Mouse (Mus musculus) kidney, postnatal 10 days (tissue): ENCODE results near the gene Apom.

Source experiments
- DNase-seq: peaks from one replicate; pipeline ENCODE4 v3.0.0; 2021; ENCODE audit warnings: mixed read lengths

Apom gene

GRCm38 (mm10) chr17:35094475-35095365 lies 37.1 kb downstream of the Apom start:
- no peak for DNase-seq

GRCm38 (mm10) chr17:35092403-35093198 lies 39.2 kb downstream of the Apom start:
- no peak for DNase-seq

DNA sequence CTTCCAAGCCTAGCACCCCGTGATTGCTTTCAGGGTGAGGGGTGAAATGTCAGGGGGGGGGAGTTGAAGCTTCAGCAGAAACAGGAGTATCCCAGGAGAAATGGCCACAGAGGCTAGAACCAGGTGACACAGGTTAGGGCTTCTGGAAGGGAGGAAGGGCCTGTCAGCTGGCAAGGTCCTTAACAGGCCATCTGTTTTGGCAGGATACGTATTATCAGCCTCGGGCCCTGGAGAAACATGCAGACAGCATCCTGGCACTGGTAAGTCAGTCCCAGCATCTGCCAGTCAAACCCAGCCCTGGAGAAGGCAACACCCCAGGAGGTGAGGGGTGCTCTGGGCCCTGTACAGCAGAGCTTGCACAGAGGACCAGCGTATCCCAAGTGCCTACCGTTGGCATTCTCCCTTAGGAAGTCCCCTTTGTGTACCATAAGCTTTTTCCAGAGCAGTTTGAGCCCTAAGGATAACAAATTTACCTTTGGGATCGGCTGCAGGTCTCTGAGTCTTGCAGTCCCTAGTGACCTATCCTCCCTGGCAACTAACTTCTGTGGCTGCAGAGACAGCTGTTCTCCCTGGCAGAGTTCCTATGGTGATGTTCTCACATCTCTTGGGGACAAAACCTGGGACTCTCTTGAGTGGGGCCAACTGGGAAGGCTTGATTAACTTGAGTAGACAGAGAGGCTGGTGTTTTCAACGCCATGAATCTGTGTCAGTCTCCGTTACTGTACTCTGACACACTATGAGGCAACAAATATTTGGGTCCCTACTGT lies 41.5 kb downstream of the Apom start:
- no peak for DNase-seq

DNA sequence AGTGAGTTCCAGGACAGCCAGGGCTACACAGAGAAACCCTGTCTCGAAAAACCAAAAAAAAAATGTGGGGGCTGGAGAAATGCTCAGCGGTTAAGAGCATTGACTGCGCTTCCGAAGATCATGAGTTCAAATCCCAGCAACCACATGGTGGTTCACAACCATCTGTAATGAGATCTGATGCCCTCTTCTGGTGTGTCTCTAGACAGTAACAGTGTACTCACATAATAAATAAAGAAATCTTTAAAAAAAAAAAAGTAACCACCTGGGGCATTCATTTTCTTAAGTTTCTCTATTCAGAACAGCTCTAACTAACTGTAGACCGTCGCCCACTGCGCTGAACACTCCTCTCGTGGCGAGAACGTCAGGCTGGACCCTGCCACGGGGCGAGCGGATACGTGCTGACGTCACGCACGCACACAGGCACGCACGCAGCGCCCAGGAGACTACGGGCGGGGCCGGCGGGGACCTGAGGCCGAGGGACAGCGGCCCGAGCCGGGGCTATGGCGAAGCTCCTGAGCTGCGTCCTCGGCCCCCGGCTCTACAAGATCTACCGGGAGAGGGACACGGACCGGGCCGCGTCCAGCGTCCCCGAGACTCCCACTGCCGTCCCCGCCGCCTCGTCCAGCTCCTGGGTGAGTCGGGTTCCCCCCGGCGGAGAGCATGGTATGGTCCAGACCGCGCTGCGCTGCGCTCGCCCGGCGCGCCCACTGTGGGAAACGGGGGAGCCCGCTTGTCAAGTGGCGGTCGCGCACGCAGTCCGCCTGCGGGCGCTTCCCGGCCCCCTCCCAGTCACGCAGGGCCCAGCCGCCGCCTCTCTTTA lies 42.8 kb downstream of the Apom start, which contains the start of gene Abhd16a:
TSS of gene Abhd16a (plus strand) at position 439 of the 820 bp plus-strand sequence.
- DNase-seq = peak; percentile 97

- no peak for DNase-seq
Observed at GRCm38 (mm10) chr17:35088151-35088550, 43.7 kb downstream of the Apom start.

DNA sequence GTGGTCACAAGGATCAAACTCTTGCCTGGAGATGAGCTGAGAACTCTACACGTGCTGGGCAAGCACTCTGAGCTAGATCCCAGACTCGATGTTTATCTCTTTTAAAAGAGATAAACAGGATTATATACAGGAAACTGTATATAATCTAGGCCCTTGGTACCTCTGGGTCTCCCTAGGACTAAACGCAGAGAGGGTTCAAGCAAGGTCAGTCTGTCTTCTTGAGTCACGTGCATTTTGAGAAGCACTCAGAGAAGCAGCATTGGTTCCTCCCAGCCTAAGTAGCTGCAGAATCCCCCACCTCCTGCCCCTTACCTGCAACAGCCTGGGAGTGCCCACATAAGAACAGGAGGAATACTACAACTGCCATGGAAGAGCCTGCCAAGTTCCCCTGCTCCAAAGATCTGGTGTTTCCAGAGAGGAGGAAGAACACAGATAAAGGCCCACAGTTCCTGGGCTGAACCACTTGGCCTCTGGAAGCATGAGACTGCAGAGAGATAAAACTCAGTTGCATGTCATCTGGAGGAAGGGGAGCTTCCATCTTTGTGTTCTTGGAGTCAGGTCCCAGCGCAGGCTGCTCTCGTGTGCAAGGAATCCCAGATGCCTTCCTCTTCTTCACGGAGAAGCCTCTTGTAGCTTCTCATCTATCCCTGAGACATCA lies 46.5 kb downstream of the Apom start, which contains the start of gene Ly6g6f:
TSS of gene Ly6g6f (minus strand) at position 403 of the 658 bp plus-strand sequence.
- DNase-seq = no peak

GRCm38 (mm10) chr17:35083929-35084497 lies 47.8 kb downstream of the Apom start:
- DNase-seq = no peak

- no peak for DNase-seq
Observed at GRCm38 (mm10) chr17:35082841-35083576, 48.8 kb downstream of the Apom start.

DNA sequence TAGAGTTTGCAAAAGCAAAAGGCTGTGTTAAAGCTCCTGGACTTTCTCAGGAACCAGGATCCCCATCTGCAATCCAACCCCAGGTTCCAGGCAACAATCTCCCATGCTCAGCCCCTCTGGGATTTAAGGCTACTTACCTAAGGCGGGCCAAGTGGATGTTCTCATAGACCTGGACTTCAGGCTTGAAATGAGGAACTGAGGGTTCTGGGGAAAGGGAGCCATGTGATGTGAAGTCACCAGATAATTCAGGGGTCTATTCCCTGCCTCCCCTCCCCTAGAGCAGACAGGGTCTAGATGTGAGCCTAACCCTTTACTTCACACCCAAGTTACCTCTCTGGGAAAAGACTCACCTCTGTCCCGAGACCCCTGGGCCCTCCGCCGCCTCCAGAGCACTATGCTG lies 51.1 kb downstream of the Apom start:
- no peak for DNase-seq

GRCm38 (mm10) chr17:35080248-35080647 lies 51.6 kb downstream of the Apom start:
- no peak for DNase-seq

DNA sequence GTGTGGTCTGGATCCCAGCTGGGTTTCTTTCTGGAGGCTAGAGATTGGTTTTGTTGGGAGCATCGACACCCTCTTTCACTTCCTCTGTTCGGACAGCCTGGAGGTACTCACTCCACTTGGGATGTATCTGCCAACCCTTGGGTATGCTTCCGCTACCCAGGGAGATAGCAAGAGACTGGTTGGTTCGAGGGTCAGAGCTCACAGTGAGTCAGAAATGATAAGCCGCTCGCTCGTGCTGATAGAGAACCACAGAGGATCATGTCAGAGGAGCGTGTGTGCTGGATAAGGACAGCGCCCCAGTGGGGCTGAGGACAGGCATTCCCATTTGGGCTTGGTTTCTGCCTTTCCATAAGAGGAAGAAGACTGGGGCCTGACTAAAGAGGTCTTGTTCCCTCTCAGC lies 52.1 kb downstream of the Apom start:
- no peak for DNase-seq
